Mouse (Mus musculus) heart, embryonic 16.5 days (tissue): ENCODE results near the gene Olfr462. TPM values are rescaled to one million over a fixed set of nuclear protein-coding genes. Genes with fewer than 3 reads are reported as not detected.

ENCODE experiments used
- ATAC-seq: fragments of 200-750 bp; cut with Nextera tagmentation; replicated peaks from 2 replicates; pipeline ENCODE4 v1.8.0; 2017; ENCODE audit warnings: moderate number of reproducible peaks; ENCODE audit not compliant: insufficient read depth, low FRiP score; ENCODE audit errors: extremely low read depth
- H3K27ac ChIP-seq: fragments of 300-500 bp; sonication (generic); 2 replicates; pipeline ENCODE4 v1.5.1; 2014; ENCODE audit warnings: mild to moderate bottlenecking, low read length, control low read depth, moderate library complexity
- H3K27me3 ChIP-seq: fragments of 300-500 bp; sonication (generic); 2 replicates; pipeline ENCODE4 v1.6.1; 2014; ENCODE audit warnings: low read length, mixed read lengths; ENCODE audit not compliant: control insufficient read depth, insufficient read depth
- H3K36me3 ChIP-seq: fragments of 300-500 bp; sonication (generic); 2 replicates; pipeline ENCODE4 v1.6.1; 2014; ENCODE audit not compliant: control insufficient read depth, insufficient read depth
- H3K4me1 ChIP-seq: fragments of 300-500 bp; sonication (generic); 2 replicates; pipeline ENCODE4 v1.6.1; 2014; ENCODE audit warnings: low read length, mixed read lengths; ENCODE audit not compliant: control insufficient read depth, insufficient read depth
- H3K4me2 ChIP-seq: fragments of 300-500 bp; sonication (generic); 2 replicates; pipeline ENCODE4 v1.6.1; 2014; ENCODE audit warnings: low read depth, mild to moderate bottlenecking, control low read depth, low read length
- H3K4me3 ChIP-seq: fragments of 300-500 bp; sonication (generic); 2 replicates; pipeline ENCODE4 v1.5.1; 2014; ENCODE audit warnings: mild to moderate bottlenecking, control low read depth, low read length
- H3K9ac ChIP-seq: fragments of 300-500 bp; sonication (generic); 2 replicates; pipeline ENCODE4 v1.6.1; 2014; ENCODE audit warnings: low read length, control low read depth
- H3K9me3 ChIP-seq: fragments of 300-500 bp; sonication (generic); replicated peaks from 2 replicates; pipeline ENCODE4 v1.6.1; 2016; ENCODE audit warnings: low read length; ENCODE audit not compliant: control insufficient read depth
- WGBS: fragments of 180-500 bp; shearing (Covaris S2); extraction: QIAGEN DNeasy Blood & Tissue Kit; methylation state at CpG from one replicate; pipeline ENCODE4 v1.1.7; 2014; 5-methylcytosine and 5-hydroxymethylcytosine counted together
- polyA plus RNA-seq: library from polyadenylated mRNA; unstranded; fragments of >200 nt; fragmentation: Nextera tagmentation; extraction: Ambion mirVana; gene quantifications from 2 replicates; pipeline ENCODE4 v1.2.1, GENCODE M21; 2015

Gene Olfr462
- polyA plus RNA-seq, 1 experiment from 2014 or later, result not detected

- WGBS, result 89% methylated on average over 9 of the region's 9 CpGs
Observed at GRCm38 (mm10) chr11:87860426-87860825, 31.6 kb downstream of the Olfr462 start.

DNA sequence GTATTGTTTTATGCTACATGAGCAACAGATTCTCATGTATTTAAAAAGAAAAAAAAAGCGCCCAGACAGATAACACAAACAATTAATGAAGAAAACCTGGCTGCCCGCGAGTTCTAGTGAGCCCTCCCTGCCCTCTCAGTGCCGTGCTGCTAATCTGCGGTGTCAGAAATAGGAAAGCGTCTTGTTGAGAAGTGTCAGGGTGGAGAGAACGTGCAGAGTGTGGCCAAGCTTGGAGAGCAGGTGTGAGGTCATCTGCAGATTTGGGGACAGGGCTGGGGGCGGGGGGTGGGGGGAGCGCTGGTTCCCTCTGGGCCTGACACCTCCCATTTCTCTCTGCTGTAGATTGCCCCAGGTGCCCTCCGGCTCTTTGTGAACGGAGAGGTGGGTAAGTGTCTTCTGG lies 32.8 kb downstream of the Olfr462 start:
- Histone ChIP-seq H3K4me3 (no peak overlapping the region), H3K27me3 (peaks cover 2% of the 10 kb centered on the region; the same call in 1 of the 2 replicates), H3K27ac (no peak overlapping the region), H3K4me2 (no peak overlapping the region), H3K9ac (no peak overlapping the region), H3K4me1 (peaks cover 8% of the 10 kb centered on the region), H3K9me3 (no peaks in the 10 kb centered on the region), H3K36me3 (0 out of 2 replicates have a peak, but pooled peaks cover 9% of the 10 kb centered on the region)
- 64% methylated on average over 11 of the region's 11 CpGs for WGBS
- ATAC-seq, result peak; percentile 78

More at GRCm38 (mm10) chr11:87860426-87860825, 31.6 kb downstream of the Olfr462 start:
- no peak for ATAC-seq
- no peak overlapping the region for H3K4me3 ChIP-seq
- no peak overlapping the region for H3K4me2 ChIP-seq
- peaks cover 2% of the 10 kb centered on the region; the same call in 1 of the 2 replicates for H3K27me3 ChIP-seq
- peaks cover 8% of the 10 kb centered on the region for H3K4me1 ChIP-seq
- H3K27ac ChIP-seq, result no peak overlapping the region
- 0 out of 2 replicates have a peak, but pooled peaks cover 9% of the 10 kb centered on the region for H3K36me3 ChIP-seq
- no peaks in the 10 kb centered on the region for H3K9me3 ChIP-seq
- H3K9ac ChIP-seq, result no peak overlapping the region

GRCm38 (mm10) chr11:87854550-87854949 lies 37.5 kb downstream of the Olfr462 start:
- ATAC-seq, result no peak
- no peak overlapping the region for H3K27ac ChIP-seq
- H3K4me3 ChIP-seq, result no peak overlapping the region
- no peaks in the 10 kb centered on the region for H3K9me3 ChIP-seq
- WGBS, result 81% methylated on average over 7 of the region's 7 CpGs
- no peak overlapping the region for H3K9ac ChIP-seq
- H3K4me1 ChIP-seq, result peaks cover 9% of the 10 kb centered on the region
- H3K4me2 ChIP-seq, result no peak overlapping the region
- no peaks in the 10 kb centered on the region for H3K27me3 ChIP-seq
- 0 out of 2 replicates have a peak, but pooled peaks cover 3% of the 10 kb centered on the region for H3K36me3 ChIP-seq

DNA sequence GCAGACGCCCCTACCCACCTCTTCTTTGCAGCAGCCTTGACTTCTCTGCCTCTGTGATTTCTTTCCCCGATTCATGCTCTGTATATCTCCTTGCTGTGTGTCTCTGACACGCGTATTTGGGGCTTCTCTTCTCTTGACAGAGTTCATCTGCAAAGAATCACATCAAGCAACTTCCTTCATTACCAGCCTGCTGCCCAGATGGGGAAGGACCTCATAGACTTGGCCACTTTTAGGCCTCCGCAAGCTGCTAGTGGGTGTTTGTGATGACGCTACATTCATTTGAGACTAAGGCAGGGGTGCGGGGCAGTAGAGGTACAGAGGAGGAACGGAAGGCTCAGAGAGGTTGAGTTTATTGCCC lies 38.5 kb downstream of the Olfr462 start:
- 42% methylated on average over 8 of the region's 8 CpGs for WGBS
- ATAC-seq, result 0 out of 2 replicates have a peak, but pooled peaks have one; percentile 12
- 0 out of 2 replicates have a peak overlapping the region, but pooled peaks have one; percentile 1 for H3K27ac ChIP-seq

DNA sequence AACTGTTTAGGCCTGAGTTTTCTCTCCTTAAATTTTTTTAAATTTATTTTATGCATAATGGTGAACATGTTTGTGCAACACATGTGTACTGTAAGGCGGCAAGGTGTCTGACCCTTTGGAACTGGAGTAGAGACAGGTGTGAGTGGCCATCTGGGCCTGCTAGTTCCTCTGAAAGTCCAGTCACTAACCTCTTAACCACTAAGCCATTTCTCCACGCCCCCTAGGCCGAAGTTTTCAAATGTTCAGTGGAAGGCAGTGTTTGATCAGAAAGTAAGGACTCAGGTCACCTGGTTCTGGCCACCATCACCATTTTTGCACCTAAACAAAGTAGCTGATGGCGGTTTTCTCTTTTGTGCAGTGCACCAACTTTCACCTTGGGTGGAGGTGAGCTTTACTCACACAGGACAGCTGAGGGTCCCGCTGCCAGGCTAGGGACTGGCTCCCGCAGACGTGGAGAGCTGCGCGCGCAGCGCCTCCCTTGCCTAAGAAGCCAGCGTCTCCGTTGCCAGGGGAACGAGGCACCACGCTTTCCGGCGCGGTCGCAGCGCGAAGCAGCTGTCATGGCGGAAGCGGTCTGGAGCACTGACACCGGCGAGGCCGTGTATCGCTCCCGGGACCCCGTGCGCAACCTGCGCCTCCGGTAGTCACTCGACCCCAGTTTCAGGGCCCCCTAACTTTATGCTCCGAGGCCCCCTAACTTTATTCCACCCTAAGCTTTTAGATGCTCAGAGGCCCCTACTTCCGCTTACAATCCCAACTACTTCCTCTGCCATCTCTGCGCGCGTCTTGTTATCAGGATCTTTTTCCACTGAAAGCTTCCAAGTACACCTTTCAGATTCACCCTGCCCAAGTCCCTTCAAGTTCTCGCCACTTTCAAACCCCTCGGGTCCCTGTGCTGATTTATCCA lies 39.1 kb downstream of the Olfr462 start, which contains the start of gene Mks1:
Gene Mks1, plus strand, starts transcription at position 526 of the 907 bp plus-strand sequence.
- 4% methylated on average over 40 of the region's 40 CpGs for WGBS
- ATAC-seq, result peak; percentile 95
- peak within 1 kb of the TSS; percentile 67 for H3K9ac ChIP-seq
- H3K36me3 ChIP-seq, result 0 out of 2 replicates have a peak, but pooled peaks cover 3% of the 10 kb centered on the region
- H3K4me3 ChIP-seq, result peak within 1 kb of the TSS; percentile 71
- peak within 1 kb of the TSS; percentile 74 for H3K4me2 ChIP-seq
- 0 out of 2 replicates have a peak within 1 kb of the TSS, but pooled peaks have one; percentile 1 for H3K27ac ChIP-seq
- no peaks in the 10 kb centered on the region for H3K9me3 ChIP-seq
- no peaks in the 10 kb centered on the region for H3K27me3 ChIP-seq
- H3K4me1 ChIP-seq, result peaks cover 6% of the 10 kb centered on the region

More for the DNA sequence above, 38.5 kb downstream of the Olfr462 start:
- Histone ChIP-seq H3K36me3 (0 out of 2 replicates have a peak, but pooled peaks cover 3% of the 10 kb centered on the region), H3K4me3 (peak overlapping the region; percentile 71), H3K27me3 (no peaks in the 10 kb centered on the region), H3K9me3 (no peaks in the 10 kb centered on the region), H3K4me1 (peaks cover 6% of the 10 kb centered on the region), H3K4me2 (peak overlapping the region; percentile 74), H3K9ac (peak overlapping the region; percentile 67)

DNA sequence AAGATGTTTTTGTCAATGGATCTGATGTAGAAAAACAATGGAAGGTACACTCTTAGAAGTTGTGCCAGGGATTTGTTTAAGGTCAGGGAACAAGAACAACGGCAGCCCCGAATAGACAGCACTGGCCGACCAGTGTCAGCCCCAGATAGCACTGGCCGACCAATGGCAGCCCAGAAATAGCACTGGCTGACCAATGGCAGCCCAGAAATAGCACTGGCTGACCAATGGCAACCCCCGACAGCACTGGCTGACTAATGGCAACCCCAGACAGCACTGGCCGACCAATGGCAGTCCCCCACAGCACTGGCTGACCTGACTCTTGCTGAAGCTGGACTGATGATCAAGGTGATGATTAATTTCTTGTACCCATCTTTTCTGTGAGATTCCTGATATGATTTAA lies 44.2 kb downstream of the Olfr462 start:
- no peak overlapping the region for H3K9ac ChIP-seq
- no peak; the same call in 1 of the 2 replicates for ATAC-seq
- no peaks in the 10 kb centered on the region for H3K9me3 ChIP-seq
- no peak overlapping the region for H3K4me3 ChIP-seq
- H3K27ac ChIP-seq, result no peak overlapping the region
- H3K27me3 ChIP-seq, result no peaks in the 10 kb centered on the region
- WGBS, result 51% methylated on average over 6 of the region's 6 CpGs
- peaks cover 5% of the 10 kb centered on the region; the same call in 1 of the 2 replicates for H3K4me1 ChIP-seq
- no peaks in the 10 kb centered on the region for H3K36me3 ChIP-seq
- H3K4me2 ChIP-seq, result no peak overlapping the region

DNA sequence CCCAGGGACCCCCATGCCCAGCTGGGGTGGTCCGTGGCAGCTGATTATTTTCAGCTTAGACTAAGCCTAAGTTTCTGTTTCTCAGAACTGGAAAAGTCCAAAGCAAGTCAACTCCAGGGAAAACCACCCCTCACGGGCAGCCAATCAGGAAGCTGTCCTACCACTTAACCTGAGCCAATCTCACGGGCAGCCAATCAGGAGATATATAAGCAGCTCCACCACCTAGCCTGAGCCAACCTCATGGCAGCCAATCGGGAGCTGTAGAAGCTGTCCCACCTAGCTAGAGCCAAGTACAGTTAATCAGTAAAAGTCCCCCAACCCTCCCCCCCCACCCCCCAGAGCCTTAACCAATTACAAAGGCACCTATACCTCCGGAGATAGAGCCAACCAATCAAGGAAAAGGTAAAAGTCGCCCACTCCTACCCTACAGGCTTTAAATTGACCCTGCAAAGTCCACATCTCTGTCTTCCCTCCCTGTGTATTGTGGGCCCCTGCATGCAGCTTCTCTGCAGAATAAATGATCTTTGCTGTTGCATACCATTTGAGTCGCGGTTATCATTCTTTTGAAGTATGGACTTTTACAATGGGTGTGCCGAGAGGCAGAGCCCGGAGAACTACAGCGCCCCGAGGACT lies 45.0 kb downstream of the Olfr462 start:
- no peak for ATAC-seq
- no peak overlapping the region for H3K4me2 ChIP-seq
- H3K9me3 ChIP-seq, result no peaks in the 10 kb centered on the region
- no peak overlapping the region for H3K27ac ChIP-seq
- peaks cover 3% of the 10 kb centered on the region; the same call in 1 of the 2 replicates for H3K4me1 ChIP-seq
- no peak overlapping the region for H3K9ac ChIP-seq
- no peaks in the 10 kb centered on the region for H3K36me3 ChIP-seq
- H3K4me3 ChIP-seq, result no peak overlapping the region
- WGBS, result 73% methylated on average over 12 of the region's 12 CpGs
- no peaks in the 10 kb centered on the region for H3K27me3 ChIP-seq

DNA sequence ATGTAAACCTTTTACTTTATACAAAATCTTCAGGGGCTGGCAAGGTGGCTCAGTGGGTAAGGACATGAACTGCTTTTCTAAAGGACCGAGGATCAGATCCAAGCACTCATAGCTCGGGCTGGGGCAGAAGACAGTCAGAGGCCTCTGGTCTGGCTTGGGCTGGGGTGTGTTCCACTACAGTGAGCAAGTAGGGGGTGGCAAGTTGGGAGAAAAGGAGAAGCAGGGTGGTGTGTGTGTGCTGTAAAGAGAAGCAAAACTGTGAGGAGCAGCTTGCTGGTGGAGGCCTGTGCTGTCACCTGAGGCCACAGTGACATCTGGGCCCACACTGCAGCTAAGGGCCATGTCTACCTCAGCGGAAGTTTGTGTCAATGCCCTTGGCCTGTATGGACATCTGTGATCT lies 50.6 kb downstream of the Olfr462 start:
- WGBS, result 79% methylated on average over 3 of the region's 3 CpGs
- Histone ChIP-seq H3K4me1 (peaks cover 11% of the 10 kb centered on the region), H3K4me3 (no peak overlapping the region), H3K27me3 (no peaks in the 10 kb centered on the region; the same call in 1 of the 2 replicates), H3K27ac (no peak overlapping the region), H3K4me2 (no peak overlapping the region), H3K9me3 (no peaks in the 10 kb centered on the region), H3K36me3 (no peaks in the 10 kb centered on the region), H3K9ac (no peak overlapping the region)
- no peak for ATAC-seq
